Mouse (Mus musculus) retina, postnatal 1 day (tissue): ENCODE results near the gene Wfikkn1.

Experiments used
- DNase-seq: peaks from one replicate; pipeline ENCODE4 v3.0.0-alpha.2; 2012

Gene Wfikkn1

GRCm38 (mm10) chr17:25880196-25880910, at the start of gene Wfikkn1:
TSS of gene Wfikkn1 (minus strand) at chr17:25880858.
- DNase-seq, result no peak

- no peak for DNase-seq
These were observed 44.7 kb upstream of the Wfikkn1 start for GRCm38 (mm10) chr17:25925348-25925747.

DNA sequence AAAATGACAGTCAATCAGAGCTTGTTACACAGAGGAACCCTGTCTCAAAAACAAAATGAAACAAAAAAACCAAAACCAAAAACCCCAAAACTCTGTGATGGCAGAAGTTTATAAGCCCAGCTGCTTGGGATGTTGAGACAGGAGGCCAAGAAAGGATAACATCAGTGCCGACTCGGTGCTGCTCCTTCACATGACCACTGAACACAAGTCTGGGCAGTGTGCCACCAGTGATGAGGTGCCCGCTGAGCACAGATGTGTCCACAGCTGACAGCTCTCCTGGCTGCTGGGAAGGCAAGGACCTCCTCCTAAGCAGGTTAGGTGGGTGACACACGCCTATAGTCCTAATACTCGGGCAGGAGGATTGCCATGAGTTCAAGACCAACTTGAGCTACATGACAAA, 41.5 kb upstream of the Wfikkn1 start:
- no peak for DNase-seq

DNA sequence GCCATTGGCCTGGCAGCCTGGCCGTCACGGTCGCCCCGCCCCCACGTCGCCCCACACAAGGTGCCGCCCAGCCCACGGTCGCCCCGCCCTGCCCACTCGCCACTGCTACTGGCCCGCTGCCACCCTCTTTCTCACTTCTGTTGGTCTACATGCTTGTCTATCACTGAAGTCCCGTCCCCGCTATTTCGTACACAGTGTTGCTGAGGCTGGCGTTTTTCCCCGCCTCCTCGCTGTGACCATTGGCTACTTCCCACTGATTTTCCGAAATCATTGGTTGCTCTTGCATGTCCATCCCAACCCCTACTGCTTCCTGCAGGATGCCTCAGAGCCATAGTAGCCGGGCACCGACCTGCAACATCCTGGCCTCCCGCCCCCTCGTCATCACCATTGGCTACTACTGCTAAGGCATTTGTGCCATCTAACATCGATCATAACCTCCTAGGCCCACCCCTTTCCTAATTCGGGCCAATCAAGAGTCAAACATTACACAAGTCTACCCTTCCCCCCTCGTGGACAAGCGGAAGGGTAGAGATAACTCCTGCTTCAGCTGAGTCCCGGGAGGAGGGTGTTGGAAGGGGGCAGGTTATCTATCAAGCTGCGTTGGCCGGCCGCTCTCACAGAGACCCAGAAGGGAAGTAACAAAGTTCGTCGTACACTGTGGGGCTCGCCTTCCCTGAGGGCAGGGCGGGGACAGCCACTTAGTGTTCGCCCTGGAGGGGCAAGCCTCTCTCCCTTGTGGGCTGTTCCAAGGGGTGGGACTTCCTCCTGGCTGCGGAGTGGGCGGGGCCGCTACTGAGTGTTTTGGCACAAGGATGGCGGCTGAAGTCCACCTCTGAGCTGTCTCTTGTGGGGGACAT, 39.4 kb upstream of the Wfikkn1 start:
- DNase-seq, result peak; percentile 100

- no peak for DNase-seq
These were observed 38.6 kb upstream of the Wfikkn1 start, which contains the start of gene Rab40c for GRCm38 (mm10) chr17:25919144-25919785. TSS of gene Rab40c (minus strand) at chr17:25919727.

DNA sequence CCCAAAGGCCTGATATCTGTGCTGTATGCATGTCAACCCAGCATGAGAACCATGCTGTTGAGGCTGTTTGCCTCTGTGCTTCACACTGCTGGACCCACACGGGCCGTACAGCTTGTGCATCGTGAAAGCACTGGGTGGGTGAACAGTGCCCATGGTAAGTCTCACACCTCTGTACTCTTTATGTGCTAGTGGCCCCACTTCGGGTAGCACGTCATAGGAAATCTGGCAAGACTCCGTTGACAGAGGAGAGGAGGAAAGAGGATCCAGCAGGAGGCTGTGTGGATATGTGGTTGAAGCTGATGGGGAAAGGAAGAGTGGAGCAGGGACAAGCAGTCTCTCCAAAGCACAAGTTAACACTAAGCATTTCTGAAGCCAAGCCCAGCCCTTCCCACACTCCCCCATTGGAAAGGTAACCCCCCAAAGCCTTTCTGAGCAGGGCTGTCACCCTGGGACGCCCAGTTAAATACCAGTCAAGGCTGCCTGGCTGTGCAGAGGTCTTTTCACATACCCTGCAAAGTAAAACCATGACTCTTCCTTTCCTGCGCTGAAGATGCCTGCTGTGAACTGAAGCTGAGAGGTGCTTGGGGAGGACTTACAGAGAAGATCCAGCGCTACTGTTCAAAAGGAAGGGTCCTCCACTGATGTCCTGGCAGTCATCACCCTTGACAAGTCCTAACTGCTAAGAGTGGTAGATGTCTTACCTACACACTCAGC, 37.5 kb upstream of the Wfikkn1 start:
- no peak for DNase-seq

- no peak for DNase-seq
These were observed 36.4 kb upstream of the Wfikkn1 start for GRCm38 (mm10) chr17:25916931-25917647.

- DNase-seq, result no peak
These were observed 33.6 kb upstream of the Wfikkn1 start for GRCm38 (mm10) chr17:25914295-25914694.

- DNase-seq, result no peak
These were observed 33.2 kb upstream of the Wfikkn1 start for GRCm38 (mm10) chr17:25913877-25914275.

GRCm38 (mm10) chr17:25913186-25913876, 32.7 kb upstream of the Wfikkn1 start:
- no peak for DNase-seq

GRCm38 (mm10) chr17:25911816-25912215, 31.2 kb upstream of the Wfikkn1 start:
- DNase-seq, result peak; percentile 21

GRCm38 (mm10) chr17:25907640-25908039, 27.0 kb upstream of the Wfikkn1 start:
- DNase-seq, result no peak

DNA sequence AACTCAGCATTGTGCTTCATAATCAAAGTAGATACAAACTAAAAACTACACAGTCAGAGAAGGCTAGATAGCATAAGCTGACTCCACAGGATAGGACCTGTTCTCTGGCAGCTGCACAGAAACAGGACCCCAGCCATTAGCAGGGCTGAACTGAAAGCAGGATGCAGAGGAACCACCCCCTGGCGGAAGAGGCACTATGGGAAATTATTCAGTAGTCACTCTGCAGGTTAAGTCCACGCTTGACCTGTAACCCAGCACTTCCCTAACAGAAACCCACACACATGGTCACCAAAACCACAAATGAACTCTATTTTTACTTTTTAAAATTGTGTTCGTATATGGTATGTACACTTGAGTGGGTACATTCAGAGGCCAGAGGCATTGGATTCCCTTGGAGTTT, 22.4 kb upstream of the Wfikkn1 start:
- no peak for DNase-seq

- no peak for DNase-seq
These were observed 19.5 kb upstream of the Wfikkn1 start for GRCm38 (mm10) chr17:25900193-25900592.

- peak; percentile 76 for DNase-seq
These were observed 15.2 kb upstream of the Wfikkn1 start for GRCm38 (mm10) chr17:25895891-25896290.

GRCm38 (mm10) chr17:25895415-25895814, 14.8 kb upstream of the Wfikkn1 start:
- peak; percentile 34 for DNase-seq

GRCm38 (mm10) chr17:25893975-25894617, 13.4 kb upstream of the Wfikkn1 start:
- peak; percentile 88 for DNase-seq

GRCm38 (mm10) chr17:25888837-25889236, 8.2 kb upstream of the Wfikkn1 start:
- DNase-seq, result no peak

DNA sequence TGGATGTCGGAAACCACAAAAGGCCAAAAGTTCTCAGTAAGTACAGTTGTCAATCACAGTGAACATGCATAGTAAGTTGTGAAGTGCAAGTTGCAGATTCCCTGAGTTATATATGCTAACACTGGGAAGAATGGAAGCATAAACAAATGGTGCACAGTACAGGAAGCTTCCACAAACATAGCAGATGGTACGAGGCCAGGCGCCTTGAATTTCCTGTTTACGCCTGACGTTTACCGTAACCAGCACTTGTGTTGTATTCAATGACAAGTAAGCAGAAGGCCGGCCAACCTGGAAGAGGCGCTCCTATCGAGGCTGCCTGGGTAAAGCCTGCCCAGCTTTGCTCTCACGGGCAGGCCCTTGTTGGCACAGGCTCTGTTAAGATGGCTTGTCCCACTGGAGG, 6.8 kb upstream of the Wfikkn1 start:
- no peak for DNase-seq

DNA sequence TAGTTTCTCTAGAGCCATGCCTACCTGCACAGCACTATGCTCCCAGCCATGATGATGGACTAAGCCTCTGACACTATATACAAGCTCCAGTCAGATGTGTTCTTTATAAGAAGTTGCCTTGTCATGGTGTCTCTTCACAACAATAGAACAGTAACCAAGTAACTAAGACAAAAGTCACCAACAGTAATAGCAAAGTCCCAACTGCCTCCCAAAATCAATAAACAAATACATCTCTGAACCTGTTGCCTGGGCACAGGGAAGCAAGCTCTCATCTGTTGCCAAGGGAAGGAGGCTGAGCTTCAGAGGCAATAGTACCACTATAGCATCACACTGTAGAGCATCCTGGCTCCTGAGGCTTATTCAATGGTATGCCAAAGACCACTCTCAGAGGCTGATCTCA, 6.1 kb upstream of the Wfikkn1 start:
- no peak for DNase-seq

GRCm38 (mm10) chr17:25885636-25886035, 5.0 kb upstream of the Wfikkn1 start:
- peak; percentile 62 for DNase-seq
